Mouse (Mus musculus) kidney, postnatal 36 days (tissue): ENCODE results near the gene Upf2.
"Not testable (repeated sequence)": the region's sequence is repeated elsewhere in the genome, so short reads cannot be mapped to it uniquely, and the experiment has no call there.

Experiments used
- DNase-seq, 2 experiments: peaks; one replicate each; pipeline ENCODE4 v3.0.0; 2021 to 2022; ENCODE audit warnings: mixed read lengths in 2 of 2

The Upf2 gene

DNA sequence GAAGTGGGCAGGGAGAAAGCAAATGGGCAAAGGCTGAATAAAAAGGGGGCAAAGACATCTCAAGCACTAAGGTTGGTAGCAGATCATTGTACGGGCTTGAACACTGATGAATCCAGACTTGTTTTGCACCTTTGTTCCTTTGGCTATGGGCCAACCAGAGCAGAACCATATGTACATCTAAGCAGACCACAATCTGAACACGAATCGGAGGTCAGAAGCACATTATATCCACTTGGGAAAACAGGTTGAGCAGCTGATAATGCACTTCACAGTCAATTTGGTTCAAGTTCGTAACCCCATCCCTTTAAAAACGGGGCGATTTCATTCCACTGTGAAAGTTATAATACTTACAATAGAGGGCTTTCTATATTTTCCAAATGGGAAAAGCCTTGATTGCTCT, 964 bp upstream of the Upf2 start:
- peak; percentile 50 to 52 for DNase-seq

GRCm38 (mm10) chr2:5951621-5952211, 447 bp downstream of the Upf2 start:
- peak; percentile 21 to 62 for DNase-seq

GRCm38 (mm10) chr2:5957705-5958104, 6.4 kb downstream of the Upf2 start:
- DNase-seq = no peak

DNA sequence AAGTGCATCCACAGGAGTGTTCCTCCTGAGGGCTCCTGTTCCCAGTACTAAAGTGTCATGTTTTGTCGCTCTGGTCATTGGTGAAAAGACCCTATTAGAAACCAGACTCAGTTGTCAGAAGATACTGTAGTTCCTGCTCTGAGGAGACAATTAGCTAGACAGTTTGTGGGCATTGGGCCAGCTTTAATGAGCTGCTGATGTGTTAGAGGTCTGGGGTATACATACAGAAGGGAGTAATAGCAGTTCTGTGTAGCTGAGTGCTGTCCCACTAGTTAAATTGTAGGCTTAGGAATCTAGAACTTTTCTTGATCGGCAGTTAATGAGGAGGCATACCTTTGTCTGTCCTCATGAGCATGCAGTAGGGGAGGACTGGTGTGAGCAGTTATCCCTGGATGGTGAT, 11.0 kb downstream of the Upf2 start:
- no peak for DNase-seq

DNA sequence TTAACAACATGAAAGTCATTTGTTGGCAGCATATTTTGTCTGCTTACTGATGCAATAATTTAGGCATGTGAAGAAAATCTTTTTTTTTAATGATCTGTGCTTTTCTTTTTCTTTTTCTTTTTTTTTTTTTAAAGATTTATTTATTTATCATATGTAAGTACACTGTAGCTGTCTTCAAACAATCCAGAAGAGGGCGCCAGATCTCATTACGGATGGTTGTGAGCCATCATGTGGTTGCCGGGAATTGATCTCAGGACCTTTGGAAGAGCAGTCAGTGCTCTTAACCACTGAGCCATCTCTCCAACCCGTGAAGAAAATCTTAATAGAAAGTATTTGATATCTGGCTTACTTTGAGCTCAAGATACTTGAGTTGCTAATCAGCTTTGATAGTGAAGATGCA, 12.5 kb downstream of the Upf2 start:
- not testable (repeated sequence) for DNase-seq

DNA sequence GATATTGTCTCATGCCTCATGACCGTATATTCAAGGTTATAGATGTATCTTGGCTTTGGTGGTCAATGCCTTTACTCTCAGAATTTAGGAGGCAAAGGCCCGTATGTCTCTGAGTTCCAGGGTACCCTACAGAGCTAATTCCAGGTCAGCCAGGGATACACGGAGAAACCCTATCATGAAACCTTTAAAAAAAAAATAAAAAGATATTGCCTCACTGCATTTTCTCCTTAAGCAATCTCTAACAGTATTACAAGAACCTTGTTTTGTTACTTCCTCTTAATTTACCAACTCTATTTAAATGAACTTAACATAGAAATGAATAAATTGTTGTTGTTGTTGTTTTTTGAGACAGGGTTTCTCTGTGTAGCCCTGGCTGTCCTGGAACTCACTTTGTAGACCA, 14.7 kb downstream of the Upf2 start:
- DNase-seq = no peak

- not testable (repeated sequence) for DNase-seq
Observed at GRCm38 (mm10) chr2:5970629-5971028, 19.4 kb downstream of the Upf2 start.

DNA sequence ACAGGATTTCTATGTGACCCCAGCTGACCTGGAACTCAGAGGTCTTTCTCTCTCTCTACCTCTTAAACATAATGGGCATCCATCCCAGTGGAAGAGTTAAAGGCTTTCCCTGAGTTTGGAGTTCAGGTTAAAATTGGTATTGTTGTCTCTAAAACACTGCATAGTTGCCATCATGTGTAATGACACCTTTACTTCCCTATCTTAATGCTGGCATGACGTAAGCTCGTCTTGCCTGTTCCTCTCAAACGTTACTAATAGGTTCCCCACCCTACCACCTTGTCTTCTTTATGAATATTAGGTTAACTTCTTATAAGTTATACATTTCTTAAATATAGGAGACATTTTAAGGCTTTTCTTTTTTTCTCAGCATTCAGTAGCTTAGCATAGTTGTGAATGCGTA, 26.3 kb downstream of the Upf2 start:
- no peak for DNase-seq

DNA sequence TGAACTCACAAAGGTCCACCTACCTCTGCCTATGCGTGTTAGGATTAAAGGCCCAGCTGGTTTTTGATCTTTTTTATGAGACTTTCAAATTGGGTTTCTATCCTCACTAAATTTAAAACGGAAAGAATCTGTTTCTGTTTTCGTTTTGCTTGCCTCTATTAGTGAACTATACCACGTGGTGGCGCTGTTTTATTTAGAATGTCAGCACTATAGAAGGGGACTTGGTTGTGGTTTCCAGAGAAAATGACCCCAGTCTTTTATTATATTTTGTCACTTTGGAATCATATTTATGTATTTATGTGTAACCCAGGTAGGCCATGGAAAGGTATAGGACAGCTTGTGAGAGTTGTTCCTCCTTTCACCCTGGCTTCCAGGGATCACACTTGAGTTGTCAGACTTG, 44.3 kb downstream of the Upf2 start:
- DNase-seq = peak; percentile 27 to 59

DNA sequence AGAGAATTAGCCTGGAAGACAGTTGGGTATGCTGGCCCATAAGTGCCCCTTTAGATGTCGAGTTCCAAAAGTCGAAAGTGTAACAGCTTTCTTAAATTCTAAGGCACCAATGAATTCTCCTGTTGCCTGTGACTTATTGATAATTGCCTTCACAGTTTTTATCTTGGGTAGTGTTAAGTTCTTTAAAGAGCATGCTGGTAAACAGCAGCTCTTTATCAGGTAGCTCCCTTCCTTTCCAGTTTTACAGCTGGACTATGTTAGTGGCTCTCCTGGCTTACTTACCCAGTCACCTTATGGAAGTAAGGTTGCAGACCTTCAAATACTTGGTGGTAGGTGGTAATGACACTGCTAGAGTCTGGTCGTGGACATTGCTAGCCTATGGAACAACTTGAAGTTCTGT, 52.7 kb downstream of the Upf2 start:
- no peak for DNase-seq

DNA sequence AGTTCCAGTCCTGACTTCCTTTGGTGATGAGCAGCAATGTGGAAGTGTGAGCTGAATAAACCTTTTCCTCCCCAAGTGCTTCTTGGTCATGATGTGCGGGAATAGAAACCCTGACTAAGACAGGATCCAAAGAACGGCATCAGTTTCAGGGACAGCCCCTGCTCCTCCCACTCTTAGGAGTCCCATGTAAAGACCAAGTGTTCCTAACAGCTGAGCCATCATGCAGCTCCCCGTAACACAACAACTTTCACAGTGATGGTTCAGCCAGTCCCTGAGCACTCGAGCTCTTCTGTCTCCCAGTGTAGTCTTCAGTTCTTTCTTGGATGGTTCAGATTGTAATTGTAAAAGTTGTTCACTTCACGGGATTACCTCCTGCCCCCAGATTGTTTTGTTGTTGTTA, 63.3 kb downstream of the Upf2 start:
- no peak for DNase-seq

- not testable (repeated sequence) for DNase-seq
Observed at GRCm38 (mm10) chr2:6015182-6015581, 63.9 kb downstream of the Upf2 start.

DNA sequence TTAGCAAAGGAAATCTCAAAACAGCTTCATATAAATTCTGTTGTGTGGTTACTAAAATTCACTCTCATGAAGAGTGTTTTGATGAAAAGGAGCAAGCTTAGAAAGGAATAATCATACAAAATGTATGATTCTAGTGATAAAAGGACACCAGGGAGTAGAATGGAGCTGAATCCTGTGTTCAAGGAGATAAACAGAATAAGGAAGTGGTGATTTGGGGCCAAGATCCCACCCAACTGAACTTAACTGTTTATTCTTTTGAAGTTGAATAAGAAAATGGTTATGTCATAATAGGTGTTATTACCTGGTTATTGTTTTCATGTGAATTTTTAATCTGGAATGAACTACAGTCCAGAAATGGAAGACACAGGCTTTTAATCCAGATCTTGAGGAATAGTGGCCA, 69.3 kb downstream of the Upf2 start:
- DNase-seq = no peak

DNA sequence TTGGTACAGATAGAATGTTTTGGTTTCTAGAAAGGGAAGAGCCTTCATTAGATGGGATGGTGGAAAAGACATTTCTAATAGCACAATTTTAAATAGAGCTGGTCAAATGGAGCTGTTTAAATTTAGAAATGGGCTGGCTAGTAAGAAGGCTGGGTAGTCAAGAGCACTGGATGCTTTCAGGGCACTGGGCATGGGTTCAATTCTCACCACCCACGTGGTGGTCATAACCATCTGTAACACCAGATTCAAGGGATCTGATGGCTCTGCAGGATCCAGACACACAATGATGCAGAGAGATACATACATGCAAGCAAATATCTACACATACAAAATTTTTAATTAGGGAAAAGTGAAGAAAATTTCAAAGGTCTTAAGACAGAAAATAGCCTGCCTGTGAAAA, 91.4 kb downstream of the Upf2 start:
- DNase-seq = no peak

GRCm38 (mm10) chr2:6046796-6047195, 95.5 kb downstream of the Upf2 start:
- DNase-seq = no peak

GRCm38 (mm10) chr2:6048570-6048969, 97.3 kb downstream of the Upf2 start:
- DNase-seq = no peak

DNA sequence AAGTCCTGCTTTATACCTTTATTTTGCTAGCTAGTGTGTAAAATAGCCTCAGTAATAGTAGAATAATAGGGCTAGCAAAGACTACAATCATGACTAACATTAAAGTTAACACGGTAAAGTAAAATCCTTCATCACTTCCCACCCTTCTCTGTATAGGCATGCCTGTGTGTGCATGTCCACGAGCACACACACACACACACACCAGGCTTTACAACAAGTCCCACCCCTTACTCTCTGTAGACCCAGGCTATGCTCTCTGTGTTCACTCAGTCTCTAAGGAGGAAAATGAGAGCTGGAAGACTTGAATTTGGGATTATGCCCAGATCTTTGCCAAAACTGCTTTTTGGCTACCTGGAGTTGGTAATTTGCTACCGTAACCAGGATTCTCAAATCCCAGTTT, 97.7 kb downstream of the Upf2 start:
- DNase-seq = no peak

DNA sequence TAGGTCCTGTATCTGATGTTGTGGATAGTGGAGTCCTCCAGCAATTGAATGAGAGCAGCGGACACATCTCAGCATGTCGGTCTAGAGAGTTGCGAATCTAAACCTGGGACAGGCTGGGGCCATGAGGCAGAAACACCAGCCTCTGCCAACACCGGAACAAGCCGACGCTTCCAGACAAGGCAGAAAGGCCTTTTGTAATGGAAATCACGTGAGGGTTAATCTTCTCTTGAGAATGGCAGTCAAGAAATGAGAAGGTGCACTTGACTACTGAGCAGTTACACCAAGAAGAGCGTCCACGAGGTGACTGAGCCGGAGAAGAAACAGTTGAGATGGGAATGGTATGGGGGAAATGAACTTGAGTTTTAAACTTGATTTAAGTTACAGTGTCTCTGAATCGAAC, 104.2 kb downstream of the Upf2 start:
- DNase-seq = no peak

DNA sequence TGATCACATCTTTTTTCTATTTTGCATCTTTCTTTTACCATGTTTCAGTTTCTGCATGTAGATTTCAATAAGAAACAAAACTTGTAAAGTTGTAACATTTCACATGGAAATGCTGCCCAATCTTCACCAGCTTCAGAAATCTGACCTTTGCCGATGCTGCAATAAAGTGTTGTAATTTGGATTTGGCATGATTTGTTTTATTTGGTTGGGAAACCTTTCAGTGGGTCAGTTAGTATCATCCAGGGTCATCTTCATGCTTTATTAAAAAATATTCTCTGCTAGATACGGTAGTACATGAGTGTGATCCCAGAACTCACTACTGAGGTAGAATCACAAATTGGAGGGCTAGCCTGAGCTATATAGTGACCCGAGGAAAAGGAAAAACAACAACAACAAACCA, 105.2 kb downstream of the Upf2 start:
- no peak for DNase-seq

DNA sequence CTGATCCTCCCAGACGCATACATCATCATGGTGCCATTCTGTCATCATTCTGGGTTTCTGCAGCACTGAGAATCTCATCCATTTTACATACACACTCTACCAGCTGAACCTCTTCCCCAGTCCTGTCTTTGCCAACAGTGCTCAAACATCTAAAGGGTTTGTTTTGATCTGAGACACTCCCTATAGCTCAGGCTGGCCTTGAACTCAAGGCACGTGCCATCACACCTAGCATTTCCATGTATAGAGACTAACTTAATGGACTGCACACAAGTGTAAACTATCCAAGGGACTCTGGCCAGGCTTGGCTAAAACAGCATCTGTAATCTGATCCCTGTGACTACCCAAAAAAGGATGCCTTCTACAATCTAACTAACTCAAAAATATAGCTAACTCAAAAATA, 108.0 kb downstream of the Upf2 start:
- DNase-seq = no peak

DNA sequence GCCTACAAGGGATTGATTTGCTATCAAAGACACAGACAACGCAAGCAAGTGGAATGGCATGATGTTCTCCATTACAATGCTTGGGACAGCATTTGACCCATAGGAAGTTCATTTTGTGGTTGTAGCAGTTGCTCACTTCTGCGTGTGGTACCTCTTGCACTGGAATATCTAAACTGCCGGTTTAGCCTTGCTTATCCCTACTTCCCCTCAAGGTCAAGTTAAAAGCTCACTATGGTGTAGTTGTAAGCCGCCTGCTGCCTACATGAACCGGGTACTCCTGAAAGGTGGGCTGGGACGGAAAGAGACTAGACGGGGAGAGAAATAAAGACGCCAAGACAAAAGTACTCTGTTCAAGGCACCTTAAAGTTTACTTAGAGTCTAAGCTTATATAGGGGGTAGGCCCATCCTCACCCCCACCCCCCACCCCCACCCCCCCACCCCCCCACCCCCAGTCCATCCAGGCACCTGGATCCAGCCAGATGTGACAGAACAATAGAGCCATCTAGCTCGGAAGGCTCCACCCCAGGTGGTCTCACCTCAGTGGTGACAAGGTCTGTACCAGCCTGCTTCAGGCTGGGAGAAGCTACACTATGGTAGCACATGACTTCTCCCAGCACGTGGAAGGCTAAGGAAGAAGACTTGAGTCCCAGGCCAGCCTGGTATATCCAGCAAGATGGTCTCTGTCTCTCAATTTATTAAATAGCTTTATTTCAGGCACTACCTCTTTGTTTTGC, 109.0 kb downstream of the Upf2 start:
- no peak for DNase-seq

- DNase-seq = no peak
Observed at GRCm38 (mm10) chr2:6067341-6067740, 116.1 kb downstream of the Upf2 start.

GRCm38 (mm10) chr2:6070925-6071324, 119.7 kb downstream of the Upf2 start:
- DNase-seq = no peak

- DNase-seq = no peak
Observed at GRCm38 (mm10) chr2:6071598-6072440, 120.5 kb downstream of the Upf2 start.
